Mouse (Mus musculus) liver, embryonic 12.5 days (tissue): ENCODE results near the gene Cybc1. TPM values are rescaled to one million over a fixed set of nuclear protein-coding genes. Genes with fewer than 3 reads are reported as not detected.

Experiments used
- ATAC-seq: fragments of 200-750 bp; cut with Nextera tagmentation; 2 replicates; pipeline ENCODE4 v1.8.0; 2017; ENCODE audit warnings: moderate number of reproducible peaks, mild to moderate bottlenecking, moderate library complexity
- H3K27ac ChIP-seq: fragments of 300-500 bp; sonication (generic); 2 replicates; pipeline ENCODE4 v1.5.1; 2016; ENCODE audit warnings: mild to moderate bottlenecking
- H3K27me3 ChIP-seq: fragments of 300-500 bp; sonication (generic); replicated peaks from 2 replicates; pipeline ENCODE4 v1.6.1; 2016; ENCODE audit warnings: mild to moderate bottlenecking, moderate library complexity
- H3K36me3 ChIP-seq: fragments of 300-500 bp; sonication (generic); 2 replicates; pipeline ENCODE4 v1.6.1; 2016; ENCODE audit warnings: mild to moderate bottlenecking, moderate library complexity
- H3K4me1 ChIP-seq: fragments of 300-500 bp; sonication (generic); 2 replicates; pipeline ENCODE4 v1.6.1; 2016
- H3K4me2 ChIP-seq: fragments of 300-500 bp; sonication (generic); 2 replicates; pipeline ENCODE4 v1.6.1; 2016; ENCODE audit warnings: mild to moderate bottlenecking, moderate library complexity
- H3K4me3 ChIP-seq: fragments of 300-500 bp; sonication (generic); 2 replicates; pipeline ENCODE4 v1.5.1; 2016; ENCODE audit warnings: mild to moderate bottlenecking, moderate library complexity
- H3K9ac ChIP-seq: fragments of 300-500 bp; sonication (generic); 2 replicates; pipeline ENCODE4 v1.6.1; 2016; ENCODE audit warnings: mild to moderate bottlenecking, moderate library complexity
- H3K9me3 ChIP-seq: fragments of 300-500 bp; sonication (generic); replicated peaks from 2 replicates; pipeline ENCODE4 v1.6.1; 2016; ENCODE audit warnings: mild to moderate bottlenecking, moderate library complexity
- WGBS: fragments of 180-500 bp; shearing (Covaris S2); methylation state at CpG from one replicate; pipeline ENCODE4 v1.1.7; 2016; ENCODE audit not compliant: insufficient replicate concordance; 5-methylcytosine and 5-hydroxymethylcytosine counted together
- polyA plus RNA-seq: library from polyadenylated mRNA; unstranded; fragments of >200 nt; fragmentation: Nextera tagmentation; extraction: Ambion mirVana; gene quantifications from 2 replicates; pipeline ENCODE4 v1.2.1, GENCODE M21; 2016

The Cybc1 gene
- polyA plus RNA-seq, 1 experiment from 2014 or later, result 25.2 TPM

DNA sequence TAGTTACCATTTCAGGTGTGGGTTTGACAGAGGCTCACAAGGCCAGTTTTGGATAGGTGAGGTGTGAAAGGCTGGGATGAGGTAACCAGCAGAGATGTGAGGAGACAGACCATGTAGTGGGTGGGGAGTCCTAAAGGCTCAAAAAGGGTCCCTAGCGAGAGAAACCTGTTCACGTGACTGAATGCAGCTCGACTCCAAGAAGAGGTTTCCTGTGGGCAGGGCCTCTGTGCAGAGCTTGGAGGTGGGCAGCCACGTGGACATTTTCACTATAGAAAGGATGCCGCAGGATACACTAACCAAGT is 25.3 kb downstream of the Cybc1 start:
- no peak overlapping the region for H3K27ac ChIP-seq
- H3K9me3 ChIP-seq, result no peaks in the 10 kb centered on the region
- peak overlapping the region; percentile 83 for H3K4me3 ChIP-seq
- H3K4me2 ChIP-seq, result peak overlapping the region; percentile 97
- no peak for ATAC-seq
- H3K27me3 ChIP-seq, result no peaks in the 10 kb centered on the region
- peaks cover 21% of the 10 kb centered on the region for H3K4me1 ChIP-seq
- under 1% methylated on average over 5 of the region's 5 CpGs for WGBS
- no peak overlapping the region for H3K9ac ChIP-seq
- peaks cover 12% of the 10 kb centered on the region for H3K36me3 ChIP-seq

DNA sequence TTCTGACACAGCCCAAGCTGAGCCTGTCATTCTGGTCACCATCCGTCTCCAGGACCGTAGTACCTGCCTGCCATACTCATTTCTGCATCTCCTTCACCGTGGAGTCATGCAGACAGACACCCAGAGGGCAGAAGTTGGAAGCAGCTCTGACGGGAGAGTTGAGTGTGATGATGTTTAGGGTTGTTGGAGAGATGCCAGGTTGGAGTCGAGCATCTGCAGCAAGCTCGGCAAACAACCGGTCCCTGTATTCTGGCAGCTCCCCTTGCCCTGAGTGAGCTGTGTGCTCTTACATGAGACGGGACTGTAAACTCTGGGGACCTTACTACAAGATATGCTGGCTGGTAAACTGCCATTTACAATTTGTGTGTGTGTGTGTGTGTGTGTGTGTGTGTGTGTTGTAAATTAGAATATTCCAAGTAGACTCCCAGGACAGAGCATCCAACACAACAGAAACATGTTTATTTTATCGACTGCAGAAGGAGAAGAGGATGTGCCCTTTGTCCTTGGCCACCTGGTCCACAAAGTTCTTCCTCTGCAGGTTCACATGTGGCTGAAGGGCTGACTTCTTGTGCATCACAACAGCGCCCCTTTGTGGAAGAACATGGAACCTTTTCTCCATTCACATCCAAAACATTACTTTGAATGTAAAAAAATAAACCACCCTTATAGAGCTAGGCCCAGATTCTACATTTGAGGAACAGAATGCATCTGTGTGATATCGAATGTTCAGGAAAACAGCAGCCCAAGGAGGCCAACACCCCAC is 27.5 kb downstream of the Cybc1 start:
- H3K4me1 ChIP-seq, result peaks cover 21% of the 10 kb centered on the region
- H3K9me3 ChIP-seq, result no peaks in the 10 kb centered on the region
- H3K27ac ChIP-seq, result no peak overlapping the region
- no peak overlapping the region for H3K4me3 ChIP-seq
- no peaks in the 10 kb centered on the region for H3K27me3 ChIP-seq
- WGBS, result 60% methylated on average over 11 of the region's 11 CpGs
- no peak overlapping the region for H3K4me2 ChIP-seq
- ATAC-seq, result no peak
- H3K36me3 ChIP-seq, result no peaks in the 10 kb centered on the region
- H3K9ac ChIP-seq, result no peak overlapping the region

DNA sequence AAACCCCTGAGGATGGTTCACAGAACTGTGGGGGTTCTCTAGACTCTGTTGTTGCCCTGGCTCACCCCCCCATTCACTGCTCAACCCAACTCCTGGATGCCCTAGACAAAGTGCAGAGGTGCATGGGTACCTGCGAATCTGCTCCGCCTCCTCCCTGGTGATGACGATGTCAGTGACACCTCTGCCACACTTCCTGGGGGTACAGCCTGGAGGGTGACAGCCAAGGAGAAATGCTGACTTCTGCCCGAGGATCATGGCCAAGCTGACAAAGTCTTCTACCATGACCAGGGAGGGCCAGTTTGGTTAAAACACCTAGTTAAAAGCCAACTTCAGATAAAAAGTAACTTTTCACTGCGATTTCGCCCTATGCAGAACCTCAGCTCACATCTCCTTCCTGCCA is 28.3 kb downstream of the Cybc1 start:
- Histone ChIP-seq H3K27me3 (no peaks in the 10 kb centered on the region), H3K4me1 (peaks cover 21% of the 10 kb centered on the region), H3K4me2 (no peak overlapping the region), H3K27ac (no peak overlapping the region), H3K9ac (no peak overlapping the region), H3K36me3 (no peaks in the 10 kb centered on the region), H3K9me3 (no peaks in the 10 kb centered on the region), H3K4me3 (no peak overlapping the region)
- no peak for ATAC-seq
- 73% methylated on average over 6 of the region's 6 CpGs for WGBS

DNA sequence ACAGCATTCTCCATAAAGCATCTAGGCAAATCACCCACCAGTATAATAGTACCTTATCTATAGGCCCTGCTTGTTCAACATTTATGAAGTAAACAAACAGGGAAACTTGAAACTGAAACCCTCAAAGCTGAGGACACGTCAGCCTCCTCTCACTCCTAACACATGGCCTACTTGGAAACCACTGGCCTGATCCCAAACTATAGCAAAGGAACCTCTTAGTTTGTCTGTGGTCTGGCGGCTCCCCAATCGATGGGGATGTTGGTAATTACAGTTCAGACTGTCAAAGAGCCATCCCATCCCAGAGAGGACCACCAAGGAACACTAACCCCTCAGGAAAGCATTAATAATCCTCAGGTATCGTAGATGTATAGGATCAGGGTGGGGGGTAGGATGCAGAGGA is 29.3 kb downstream of the Cybc1 start:
- no peaks in the 10 kb centered on the region for H3K36me3 ChIP-seq
- H3K9me3 ChIP-seq, result no peaks in the 10 kb centered on the region
- no peak overlapping the region for H3K4me3 ChIP-seq
- H3K27ac ChIP-seq, result no peak overlapping the region
- 77% methylated on average over 4 of the region's 4 CpGs for WGBS
- no peaks in the 10 kb centered on the region for H3K27me3 ChIP-seq
- no peak overlapping the region for H3K9ac ChIP-seq
- ATAC-seq, result no peak
- H3K4me2 ChIP-seq, result no peak overlapping the region
- peaks cover 15% of the 10 kb centered on the region for H3K4me1 ChIP-seq

DNA sequence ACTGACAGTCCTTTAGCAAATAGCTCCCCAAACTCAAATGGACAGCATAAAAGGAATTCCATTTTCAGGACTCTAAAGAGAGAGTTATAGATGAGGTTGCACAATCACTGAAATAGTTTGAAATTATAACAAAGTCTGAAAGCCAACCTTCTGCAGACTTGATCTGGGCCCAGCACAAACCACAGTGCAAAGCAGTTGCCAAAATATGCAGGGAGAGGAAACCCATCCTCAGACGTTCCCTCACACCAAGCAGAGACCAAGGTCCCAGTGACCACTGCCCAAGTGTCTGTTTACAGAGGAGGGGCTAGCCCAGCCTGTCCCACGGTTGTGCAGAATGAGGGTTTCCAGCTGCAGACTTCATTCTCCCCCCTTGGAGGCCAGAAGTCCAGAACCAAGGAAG is 30.5 kb downstream of the Cybc1 start:
- Histone ChIP-seq H3K4me2 (no peak overlapping the region), H3K36me3 (no peaks in the 10 kb centered on the region), H3K9me3 (no peaks in the 10 kb centered on the region), H3K4me1 (peaks cover 4% of the 10 kb centered on the region), H3K4me3 (no peak overlapping the region), H3K27me3 (no peaks in the 10 kb centered on the region), H3K9ac (no peak overlapping the region), H3K27ac (no peak overlapping the region)
- 20% methylated on average over 2 of the region's 2 CpGs for WGBS
- no peak for ATAC-seq

DNA sequence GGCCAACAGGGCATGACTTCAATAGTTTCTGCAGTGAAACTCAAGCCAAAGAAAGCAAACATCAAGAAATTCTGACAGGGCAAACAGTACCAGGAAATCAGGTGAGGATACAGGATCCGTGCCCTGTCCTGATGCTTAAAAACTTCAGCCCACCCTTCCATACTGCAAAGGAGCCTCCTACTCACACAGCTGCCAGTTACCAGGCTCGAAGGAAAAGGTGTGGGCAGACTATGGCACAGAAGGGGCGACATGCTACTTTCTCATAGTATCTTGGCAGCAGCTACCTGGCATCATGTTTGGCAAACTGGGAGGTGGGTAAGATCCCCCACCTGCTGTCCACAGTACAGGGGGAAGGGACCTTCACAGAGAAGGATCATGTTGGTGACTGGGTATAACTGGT is 35.7 kb downstream of the Cybc1 start:
- 65% methylated on average over 3 of the region's 3 CpGs for WGBS
- no peak overlapping the region for H3K9ac ChIP-seq
- no peak overlapping the region for H3K4me2 ChIP-seq
- H3K4me1 ChIP-seq, result no peaks in the 10 kb centered on the region
- H3K9me3 ChIP-seq, result no peaks in the 10 kb centered on the region
- H3K27ac ChIP-seq, result no peak overlapping the region
- no peaks in the 10 kb centered on the region for H3K27me3 ChIP-seq
- H3K4me3 ChIP-seq, result no peak overlapping the region
- H3K36me3 ChIP-seq, result no peaks in the 10 kb centered on the region
- no peak for ATAC-seq

DNA sequence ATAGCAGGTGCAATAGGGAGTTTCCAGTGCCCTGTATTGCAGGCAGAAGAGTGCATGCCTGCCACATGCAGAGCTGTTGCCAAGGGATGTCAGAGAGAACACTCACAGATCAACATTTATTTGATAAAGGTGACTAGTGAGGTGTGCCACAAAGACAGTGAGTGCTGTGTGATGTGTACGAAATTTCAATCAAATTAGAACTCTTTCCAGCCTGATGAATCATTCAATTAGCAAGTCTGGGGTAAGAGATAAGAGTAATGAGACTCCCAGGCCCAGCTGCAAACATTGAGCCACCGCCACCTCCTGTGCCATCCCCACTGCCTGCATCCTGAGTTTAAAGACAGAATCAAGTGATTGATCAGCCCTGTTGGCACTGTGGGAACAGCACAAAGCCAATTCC is 36.4 kb downstream of the Cybc1 start:
- no peaks in the 10 kb centered on the region for H3K9me3 ChIP-seq
- no peak overlapping the region for H3K27ac ChIP-seq
- no peaks in the 10 kb centered on the region for H3K36me3 ChIP-seq
- H3K4me2 ChIP-seq, result no peak overlapping the region
- H3K4me1 ChIP-seq, result no peaks in the 10 kb centered on the region
- H3K9ac ChIP-seq, result no peak overlapping the region
- no peak overlapping the region for H3K4me3 ChIP-seq
- no peak for ATAC-seq
- no peaks in the 10 kb centered on the region for H3K27me3 ChIP-seq
- 31% methylated on average over 2 of the region's 2 CpGs for WGBS

DNA sequence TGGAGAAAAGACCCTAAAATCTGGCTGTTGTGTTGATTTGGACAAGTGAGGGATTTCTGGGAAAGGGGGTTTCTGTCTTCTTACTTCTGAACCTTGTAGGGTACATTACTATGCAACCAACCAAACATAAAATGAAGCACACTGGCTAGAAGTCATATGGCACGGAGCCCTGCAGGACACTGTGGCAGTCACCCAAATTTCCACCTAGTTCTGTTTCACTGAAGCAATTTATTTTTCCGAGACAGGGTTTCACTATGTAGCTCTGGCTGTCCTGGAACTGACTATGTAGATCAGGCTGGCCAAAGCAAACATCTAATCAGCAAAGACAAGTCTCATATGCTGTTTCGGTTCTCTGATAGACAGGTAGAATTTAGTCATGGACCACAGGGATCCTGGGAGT is 39.4 kb downstream of the Cybc1 start:
- H3K4me3 ChIP-seq, result no peak overlapping the region
- no peak overlapping the region for H3K9ac ChIP-seq
- H3K4me2 ChIP-seq, result no peak overlapping the region
- 75% methylated on average over 3 of the region's 3 CpGs for WGBS
- H3K4me1 ChIP-seq, result no peaks in the 10 kb centered on the region
- no peaks in the 10 kb centered on the region for H3K27me3 ChIP-seq
- no peaks in the 10 kb centered on the region for H3K9me3 ChIP-seq
- no peak for ATAC-seq
- H3K27ac ChIP-seq, result no peak overlapping the region
- 0 out of 2 replicates have a peak, but pooled peaks cover 5% of the 10 kb centered on the region for H3K36me3 ChIP-seq

DNA sequence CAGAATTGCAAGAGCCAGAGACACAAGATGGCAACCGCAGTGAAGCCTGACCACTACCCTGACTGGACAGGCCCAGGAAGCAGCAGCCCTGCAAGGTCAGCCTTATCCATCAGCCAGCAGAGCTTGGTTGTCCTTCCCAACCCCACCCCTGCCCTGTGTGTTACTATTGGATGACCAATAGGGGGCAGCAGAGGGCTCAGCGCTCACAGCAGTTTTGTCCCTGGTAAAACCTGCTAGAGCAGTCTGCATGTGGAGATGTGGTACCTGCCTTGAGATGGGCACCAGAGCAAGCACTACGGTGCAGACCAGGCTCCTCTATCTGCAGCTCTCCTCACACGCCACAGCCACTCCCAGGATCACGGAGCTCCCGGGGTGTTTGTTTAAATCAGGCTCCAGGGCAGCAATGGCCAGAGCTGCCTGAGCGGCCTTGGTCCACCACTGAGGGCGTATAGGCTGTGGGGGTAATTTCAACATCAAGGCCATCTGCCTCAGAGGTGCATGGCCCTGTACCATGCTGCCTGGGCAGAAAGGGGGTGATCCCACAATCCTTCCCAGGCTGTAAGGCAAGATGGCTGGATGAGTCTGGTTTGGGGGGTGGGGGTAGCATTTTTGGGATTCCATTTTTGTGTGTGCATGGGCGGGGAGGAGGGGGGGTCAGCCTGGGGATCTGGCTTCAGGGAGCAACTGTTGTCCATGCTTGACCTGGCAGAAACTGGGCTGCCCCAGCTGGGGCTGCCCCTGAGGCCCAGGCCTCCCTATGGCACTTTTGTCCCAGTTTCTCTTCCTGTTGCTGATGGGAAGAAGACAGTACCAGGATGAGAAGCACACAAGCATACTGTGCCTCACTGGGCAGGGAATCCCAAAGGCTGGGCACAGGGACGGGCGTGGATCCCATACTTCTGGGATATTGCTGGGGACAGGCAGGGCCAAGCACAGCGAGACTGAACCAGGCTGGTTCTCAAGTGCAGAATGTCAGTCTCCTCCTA is 52.5 kb downstream of the Cybc1 start:
- H3K27me3 ChIP-seq, result peaks cover 9% of the 10 kb centered on the region; the same call in 1 of the 2 replicates
- no peak overlapping the region for H3K9ac ChIP-seq
- H3K4me1 ChIP-seq, result peaks cover 8% of the 10 kb centered on the region; the same call in 1 of the 2 replicates
- ATAC-seq, result peak; percentile 62
- H3K27ac ChIP-seq, result no peak overlapping the region
- H3K9me3 ChIP-seq, result no peaks in the 10 kb centered on the region
- 52% methylated on average over 12 of the region's 12 CpGs for WGBS
- H3K36me3 ChIP-seq, result 0 out of 2 replicates have a peak, but pooled peaks cover under 1% of the 10 kb centered on the region
- H3K4me2 ChIP-seq, result no peak overlapping the region
- no peak overlapping the region for H3K4me3 ChIP-seq

DNA sequence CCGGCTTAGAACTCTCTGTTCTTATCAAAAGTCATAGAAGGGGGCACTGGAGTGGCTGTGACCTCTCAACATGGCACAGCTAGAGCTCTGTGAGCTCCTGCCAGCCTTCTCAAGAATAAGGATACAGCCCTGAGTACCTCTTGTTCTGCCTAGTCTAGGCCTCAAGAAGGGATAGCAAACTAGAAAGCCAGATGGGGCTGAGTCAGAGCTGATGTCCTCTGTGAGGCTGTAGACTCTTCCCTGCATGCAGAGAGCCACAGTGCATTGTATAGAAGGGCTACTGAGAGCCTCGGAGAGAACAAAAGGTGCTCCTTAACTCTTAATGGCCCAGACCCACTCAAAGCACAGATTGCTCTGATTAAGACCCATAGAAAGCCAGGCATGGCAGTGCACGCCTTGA is 54.9 kb downstream of the Cybc1 start:
- WGBS, result 61% methylated on average over 3 of the region's 3 CpGs

DNA sequence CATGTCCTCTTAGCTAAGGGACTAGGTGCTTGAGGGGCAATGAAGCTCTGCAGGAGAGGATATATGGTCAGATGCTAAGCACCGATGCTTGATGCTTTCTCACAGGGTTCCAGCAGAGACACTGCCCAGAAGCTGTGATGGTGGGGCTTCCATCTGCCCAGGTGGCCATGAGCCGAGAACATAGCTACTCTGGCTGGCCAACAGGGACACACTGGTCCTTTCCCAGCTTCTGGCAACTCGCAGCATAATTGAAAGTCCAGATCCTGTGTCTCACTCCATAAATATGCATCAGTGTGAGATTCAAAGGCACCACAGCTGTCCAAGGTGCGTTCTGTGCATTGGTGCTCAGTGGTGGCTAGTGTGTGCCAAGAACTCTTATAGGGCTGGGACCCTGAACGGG is 55.9 kb downstream of the Cybc1 start:
- H3K27ac ChIP-seq, result no peak overlapping the region
- WGBS, result 69% methylated on average over 5 of the region's 5 CpGs
- H3K9me3 ChIP-seq, result no peaks in the 10 kb centered on the region
- H3K9ac ChIP-seq, result no peak overlapping the region
- no peak overlapping the region for H3K4me2 ChIP-seq
- no peaks in the 10 kb centered on the region for H3K36me3 ChIP-seq
- no peak overlapping the region for H3K4me3 ChIP-seq
- H3K4me1 ChIP-seq, result peaks cover 8% of the 10 kb centered on the region; the same call in 1 of the 2 replicates
- peaks cover 9% of the 10 kb centered on the region; the same call in 1 of the 2 replicates for H3K27me3 ChIP-seq
- no peak for ATAC-seq

More for the DNA sequence above, 54.9 kb downstream of the Cybc1 start:
- H3K4me2 ChIP-seq, result no peak overlapping the region
- no peaks in the 10 kb centered on the region for H3K36me3 ChIP-seq
- H3K9ac ChIP-seq, result no peak overlapping the region
- H3K4me3 ChIP-seq, result no peak overlapping the region
- ATAC-seq, result no peak
- no peak overlapping the region for H3K27ac ChIP-seq
- no peaks in the 10 kb centered on the region for H3K9me3 ChIP-seq
- peaks cover 8% of the 10 kb centered on the region; the same call in 1 of the 2 replicates for H3K4me1 ChIP-seq
- peaks cover 9% of the 10 kb centered on the region; the same call in 1 of the 2 replicates for H3K27me3 ChIP-seq
